Comparison of ENCODE assay signal across 25 mouse cellular contexts in the genomic region with DNA sequence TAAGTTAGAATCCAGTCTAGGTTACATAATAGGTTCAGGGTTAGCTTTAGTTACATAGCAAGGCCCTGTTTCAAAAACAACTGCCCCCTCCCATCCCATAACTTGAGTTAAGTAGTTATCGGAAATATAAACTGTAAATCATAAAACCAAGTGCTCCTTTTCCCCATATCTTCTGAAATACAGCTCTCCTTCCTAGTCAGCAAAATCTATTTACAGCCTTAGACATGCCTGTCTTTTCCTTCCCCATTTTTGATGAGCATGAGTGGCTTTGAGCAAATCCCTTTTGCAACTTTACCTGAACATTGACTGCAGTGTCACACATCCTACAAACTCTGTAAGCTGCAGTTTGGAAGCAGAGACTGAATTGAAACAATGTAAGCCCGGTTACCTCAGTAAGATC.
DNase-seq lines count a peak whose midpoint lies in the region; ATAC-seq lines count a peak whose summit lies in the region.
"Had no signal": no experiment of that assay in that cellular context is flagged by ENCODE, and none has a peak within 500 bp of the region (broad histone marks: within the 10 kb centered on the region; RNA-seq: fewer than 3 reads in every experiment).

No protein-coding gene starts in this region.

- no peak for DNase-seq in cerebellum, postnatal 14 days
- no peak for DNase-seq in layer of hippocampus, postnatal 36 days
- DNase-seq: adrenal gland, adult 8-10 months; adrenal gland, postnatal 25 days; cerebellum, adult 11 months; cerebellum, adult 2 months; cerebellum, adult 9-11 months; cerebellum, postnatal 36 days; gastrocnemius, postnatal 14 days; heart, adult 18-20 months; heart, postnatal 10 days; heart, postnatal 36 days had no signal

- no peaks in the 10 kb centered on the region for H3K9me3 ChIP-seq in kidney, embryonic 16.5 days (ENCODE audit: low read length)
- H3K9me3 ChIP-seq: forebrain, embryonic 10.5 days; forebrain, embryonic 13.5 days; heart, embryonic 12.5 days; heart, embryonic 15.5 days had no signal

- H3K36me3 ChIP-seq in macrophage (ENCODE audit: inconsistent target), result no peaks in the 10 kb centered on the region
- H3K36me3 ChIP-seq in kidney, embryonic 16.5 days (ENCODE audit: insufficient read depth, low read length), result no peaks in the 10 kb centered on the region
- H3K36me3 ChIP-seq: forebrain, embryonic 10.5 days; heart, embryonic 12.5 days; heart, embryonic 15.5 days had no signal

- no peak overlapping the region for H3K4me3 ChIP-seq in macrophage (ENCODE audit: inconsistent target)
- H3K4me3 ChIP-seq in kidney, embryonic 16.5 days (ENCODE audit: low read length), result no peak overlapping the region
- H3K4me3 ChIP-seq: forebrain, embryonic 10.5 days; forebrain, embryonic 13.5 days; heart, embryonic 12.5 days; heart, embryonic 15.5 days had no signal

- H3K79me2 ChIP-seq in macrophage (ENCODE audit: inconsistent target), result no peaks in the 10 kb centered on the region

- peak; percentile 85 for ATAC-seq in common myeloid progenitor, adult 5-6 weeks (replicated peaks; ENCODE audit: low read depth, poor library complexity, severe bottlenecking)
- peak; percentile 55 for ATAC-seq in megakaryocyte progenitor cell, adult 5-6 weeks (replicated peaks; ENCODE audit: poor library complexity)
- no peak for ATAC-seq in kidney, embryonic 16.5 days (ENCODE audit: low FRiP score, low TSS enrichment)
- ATAC-seq: activated CD4-positive, CD25-positive, alpha-beta regulatory T cell, adult 4 months; forebrain, embryonic 13.5 days; forebrain, embryonic 16.5 days; hindbrain, postnatal 0 days; inflammation-experienced regulatory T-cells, adult 6 months had no signal

- H3K9ac ChIP-seq in kidney, embryonic 16.5 days (replicated peaks; ENCODE audit: low read length), result no peak overlapping the region
- H3K9ac ChIP-seq: forebrain, embryonic 13.5 days; heart, embryonic 12.5 days; heart, embryonic 15.5 days; hindbrain, embryonic 14.5 days had no signal

- H3K27ac ChIP-seq in macrophage, result peak overlapping the region; percentile 49
- no peak overlapping the region for H3K27ac ChIP-seq in kidney, embryonic 16.5 days (ENCODE audit: low read length)
- H3K27ac ChIP-seq: forebrain, embryonic 10.5 days; forebrain, embryonic 13.5 days; heart, embryonic 15.5 days; hindbrain, embryonic 14.5 days; hindbrain, postnatal 0 days had no signal

- WGBS in macrophage (ENCODE audit: missing documents), result 9% methylated on average over 2 of the region's 2 CpGs
- 83% methylated on average over 2 of the region's 2 CpGs for WGBS in kidney, embryonic 16.5 days

- no peak overlapping the region for H3K4me2 ChIP-seq in kidney, embryonic 16.5 days (replicated peaks; ENCODE audit: low read depth, low read length)
- H3K4me2 ChIP-seq: forebrain, embryonic 13.5 days; heart, embryonic 12.5 days; heart, embryonic 15.5 days; hindbrain, embryonic 14.5 days had no signal

- no peaks in the 10 kb centered on the region for H3K27me3 ChIP-seq in kidney, embryonic 16.5 days (ENCODE audit: insufficient read depth, low read length)
- H3K27me3 ChIP-seq: forebrain, embryonic 13.5 days; heart, embryonic 12.5 days; heart, embryonic 15.5 days had no signal

- H3K4me1 ChIP-seq in kidney, embryonic 16.5 days (ENCODE audit: insufficient read depth, low read length), result no peaks in the 10 kb centered on the region
- H3K4me1 ChIP-seq: forebrain, embryonic 10.5 days; forebrain, embryonic 13.5 days; heart, embryonic 12.5 days; heart, embryonic 15.5 days had no signal
